Mouse (Mus musculus) stomach, postnatal 0 days (tissue): ENCODE results near the gene Tpra1. TPM values are rescaled to one million over a fixed set of nuclear protein-coding genes. Genes with fewer than 3 reads are reported as not detected.

Experiments used
- ATAC-seq: fragments of 200-750 bp; cut with Nextera tagmentation; 2 replicates; pipeline ENCODE4 v1.8.0; 2017; ENCODE audit not compliant: low FRiP score, low TSS enrichment
- DNase-seq: peaks from one replicate; pipeline ENCODE4 v3.0.0-alpha.2; 2016; ENCODE audit warnings: low spot score
- H3K27ac ChIP-seq: fragments of 300-500 bp; sonication (generic); replicated peaks from 2 replicates; pipeline ENCODE4 v1.5.1; 2014; ENCODE audit warnings: mild to moderate bottlenecking, control low read depth
- H3K27me3 ChIP-seq: fragments of 300-500 bp; sonication (generic); 2 replicates; pipeline ENCODE4 v1.6.1; 2014; ENCODE audit warnings: low read length; ENCODE audit not compliant: control insufficient read depth, insufficient read depth
- H3K36me3 ChIP-seq: fragments of 300-500 bp; sonication (generic); 2 replicates; pipeline ENCODE4 v1.6.1; 2014; ENCODE audit warnings: low read length, mixed read lengths; ENCODE audit not compliant: control insufficient read depth, insufficient read depth
- H3K4me1 ChIP-seq: fragments of 300-500 bp; sonication (generic); replicated peaks from 2 replicates; pipeline ENCODE4 v1.6.1; 2014; ENCODE audit warnings: antibody characterized with exemption; ENCODE audit not compliant: control insufficient read depth, insufficient read depth
- H3K4me2 ChIP-seq: fragments of 300-500 bp; sonication (generic); replicated peaks from 2 replicates; pipeline ENCODE4 v1.6.1; 2014; ENCODE audit warnings: low read depth, mild to moderate bottlenecking, control low read depth, moderate library complexity
- H3K4me3 ChIP-seq: fragments of 300-500 bp; sonication (generic); 2 replicates; pipeline ENCODE4 v1.5.1; 2014; ENCODE audit warnings: low read depth, low read length, control low read depth
- H3K9ac ChIP-seq: fragments of 300-500 bp; sonication (generic); 2 replicates; pipeline ENCODE4 v1.6.1; 2014; ENCODE audit warnings: mild to moderate bottlenecking, low read length, control low read depth, mixed read lengths
- H3K9me3 ChIP-seq: fragments of 300-500 bp; sonication (generic); 2 replicates; pipeline ENCODE4 v1.6.1; 2016; ENCODE audit warnings: low read length; ENCODE audit not compliant: control insufficient read depth
- CTCF ChIP-seq: IDR thresholded peaks from 2 replicates; pipeline ENCODE4 v1.5.1; 2016; ENCODE audit warnings: antibody characterized with exemption, low read depth, mild to moderate bottlenecking, moderate library complexity
- EP300 ChIP-seq: optimal IDR thresholded peaks from 2 replicates; pipeline ENCODE3; 2016; ENCODE audit warnings: antibody characterized with exemption
- WGBS: fragments of 180-500 bp; shearing (Covaris S2); extraction: QIAGEN DNeasy Blood & Tissue Kit; methylation state at CpG from one replicate; pipeline ENCODE4 v1.1.7; 2014; 5-methylcytosine and 5-hydroxymethylcytosine counted together
- polyA plus RNA-seq: library from polyadenylated mRNA; unstranded; fragments of >200 nt; fragmentation: Nextera tagmentation; extraction: Ambion mirVana; gene quantifications from 2 replicates; pipeline ENCODE4 v1.2.1, GENCODE M21; 2015

Gene Tpra1
- polyA plus RNA-seq, 1 experiment from 2014 or later: 39.8 TPM

DNA sequence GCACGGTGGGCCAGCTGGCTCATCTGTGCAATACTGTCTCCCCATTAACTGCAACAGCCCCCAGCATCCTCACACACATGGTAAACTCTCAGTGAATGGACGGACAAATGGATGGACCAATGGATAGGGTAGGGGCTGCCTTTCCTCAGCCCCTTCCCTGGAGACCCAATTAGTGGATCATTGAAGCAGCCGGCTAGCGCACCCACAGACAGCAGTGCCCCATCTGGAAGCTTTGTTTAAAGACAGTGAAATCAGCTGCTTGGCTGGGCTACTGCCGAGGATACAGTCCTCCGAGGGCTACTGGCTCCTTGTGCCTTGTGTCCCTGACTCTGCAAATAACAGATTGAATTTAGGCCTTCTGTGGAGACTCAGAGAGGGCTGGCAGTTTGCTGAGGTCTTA is 27.4 kb downstream of the Tpra1 start:
- ATAC-seq: no peak
- no peaks in the 10 kb centered on the region for H3K36me3 ChIP-seq
- H3K4me1 ChIP-seq: peaks cover 11% of the 10 kb centered on the region; the same call in 1 of the 2 replicates
- no peak overlapping the region for H3K4me2 ChIP-seq
- no peaks in the 10 kb centered on the region for H3K27me3 ChIP-seq
- H3K9ac ChIP-seq: no peak overlapping the region
- 69% methylated on average over 6 of the region's 6 CpGs for WGBS
- H3K27ac ChIP-seq: no peak overlapping the region
- no peak for TF ChIP-seq CTCF
- TF ChIP-seq EP300: no peak
- DNase-seq: no peak
- no peaks in the 10 kb centered on the region for H3K9me3 ChIP-seq
- no peak overlapping the region for H3K4me3 ChIP-seq

DNA sequence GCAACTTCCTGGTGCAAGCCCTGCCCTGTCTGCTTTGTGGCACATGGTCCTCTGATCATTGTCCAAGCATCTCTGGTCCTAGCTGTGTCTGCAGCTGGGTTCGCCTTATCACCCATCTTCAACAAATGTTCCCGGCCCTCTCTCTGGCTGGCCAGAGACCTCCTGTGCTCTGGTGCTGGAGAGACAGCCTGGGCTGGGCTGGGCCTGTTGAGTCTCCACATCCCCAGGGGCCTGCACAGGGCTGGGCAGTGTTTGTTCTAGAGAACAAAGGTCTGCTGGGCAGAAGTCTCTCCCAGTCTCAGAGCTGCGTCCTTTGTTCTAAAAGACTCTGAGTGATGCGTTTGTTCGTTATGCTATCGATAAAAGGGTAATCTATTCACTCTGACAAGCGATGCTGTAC is 28.0 kb downstream of the Tpra1 start:
- no peaks in the 10 kb centered on the region for H3K9me3 ChIP-seq
- H3K36me3 ChIP-seq: no peaks in the 10 kb centered on the region
- no peak for ATAC-seq
- no peak overlapping the region for H3K27ac ChIP-seq
- H3K9ac ChIP-seq: no peak overlapping the region
- H3K4me1 ChIP-seq: peaks cover 8% of the 10 kb centered on the region; the same call in 1 of the 2 replicates
- H3K4me3 ChIP-seq: no peak overlapping the region
- H3K27me3 ChIP-seq: no peaks in the 10 kb centered on the region
- 62% methylated on average over 7 of the region's 7 CpGs for WGBS
- no peak overlapping the region for H3K4me2 ChIP-seq
- DNase-seq: no peak
- no peak for TF ChIP-seq CTCF
- TF ChIP-seq EP300: no peak

DNA sequence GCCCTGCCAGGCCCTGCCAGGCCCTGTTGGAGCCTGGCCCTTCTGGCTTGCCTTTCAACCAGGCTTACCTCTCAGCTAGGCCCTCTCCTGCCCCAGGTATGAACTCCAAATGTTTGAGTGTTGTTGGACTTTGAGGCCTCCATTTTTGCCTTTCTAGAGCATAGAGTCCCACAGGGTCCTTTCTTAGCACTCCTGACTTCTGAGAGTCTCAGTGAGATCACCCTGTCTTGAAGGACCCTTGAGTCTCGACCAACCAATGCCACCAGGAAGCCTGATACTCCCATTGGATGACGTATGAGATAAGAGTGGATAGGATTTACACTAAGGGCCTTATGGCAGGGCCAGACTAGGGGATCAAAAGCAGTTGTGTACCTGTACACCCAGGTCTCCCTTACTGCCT is 29.4 kb downstream of the Tpra1 start:
- Histone ChIP-seq H3K36me3 (no peaks in the 10 kb centered on the region), H3K4me2 (no peak overlapping the region), H3K27ac (no peak overlapping the region), H3K4me1 (no peaks in the 10 kb centered on the region), H3K4me3 (no peak overlapping the region), H3K9me3 (no peaks in the 10 kb centered on the region), H3K9ac (no peak overlapping the region), H3K27me3 (no peaks in the 10 kb centered on the region)
- DNase-seq (no peak), ATAC-seq (no peak)
- WGBS: 63% methylated on average over 2 of the region's 2 CpGs
- no peak for TF ChIP-seq CTCF
- no peak for TF ChIP-seq EP300

- ATAC-seq (no peak), DNase-seq (no peak)
- no peaks in the 10 kb centered on the region for H3K36me3 ChIP-seq
- TF ChIP-seq EP300 (no peak), CTCF (no peak)
- no peak overlapping the region for H3K9ac ChIP-seq
- no peaks in the 10 kb centered on the region for H3K9me3 ChIP-seq
- no peaks in the 10 kb centered on the region for H3K4me1 ChIP-seq
- no peak overlapping the region for H3K4me2 ChIP-seq
- WGBS: 71% methylated on average over 4 of the region's 4 CpGs
- H3K4me3 ChIP-seq: no peak overlapping the region
- no peaks in the 10 kb centered on the region for H3K27me3 ChIP-seq
- no peak overlapping the region for H3K27ac ChIP-seq
Measured at GRCm38 (mm10) chr6:88934132-88934531, 32.1 kb downstream of the Tpra1 start.

DNA sequence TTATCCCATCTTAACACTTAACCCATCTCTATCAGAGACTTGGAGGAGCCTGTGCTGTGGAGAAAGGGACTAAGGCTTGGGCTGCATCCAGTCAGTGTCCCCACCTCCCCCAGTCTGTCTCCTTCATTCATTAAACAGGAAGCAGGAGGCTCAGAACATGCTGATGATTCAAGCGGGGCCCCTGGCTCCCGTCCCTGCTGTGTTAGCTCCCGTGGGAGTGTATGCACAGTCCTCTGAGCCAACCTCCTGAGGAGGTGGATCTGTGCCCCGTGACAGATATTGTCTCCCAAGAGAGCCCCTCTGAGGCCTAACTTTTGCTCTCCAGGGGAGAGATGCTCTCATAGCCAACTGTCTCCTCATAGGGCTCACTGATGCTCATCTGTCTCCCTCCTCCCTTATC is 32.8 kb downstream of the Tpra1 start:
- ATAC-seq (no peak), DNase-seq (no peak)
- Histone ChIP-seq H3K27me3 (no peaks in the 10 kb centered on the region), H3K4me2 (no peak overlapping the region), H3K4me1 (no peaks in the 10 kb centered on the region), H3K4me3 (no peak overlapping the region), H3K9ac (no peak overlapping the region), H3K36me3 (no peaks in the 10 kb centered on the region), H3K27ac (no peak overlapping the region), H3K9me3 (no peaks in the 10 kb centered on the region)
- 16% methylated on average over 4 of the region's 4 CpGs for WGBS
- TF ChIP-seq EP300 (no peak), CTCF (no peak)

- no peaks in the 10 kb centered on the region for H3K36me3 ChIP-seq
- no peaks in the 10 kb centered on the region for H3K4me1 ChIP-seq
- no peaks in the 10 kb centered on the region for H3K9me3 ChIP-seq
- ATAC-seq: no peak
- no peaks in the 10 kb centered on the region for H3K27me3 ChIP-seq
- 19% methylated on average over 4 of the region's 4 CpGs for WGBS
- no peak for TF ChIP-seq EP300
- peak; percentile 78 for TF ChIP-seq CTCF
- H3K4me3 ChIP-seq: no peak overlapping the region
- no peak overlapping the region for H3K4me2 ChIP-seq
- H3K27ac ChIP-seq: no peak overlapping the region
- DNase-seq: no peak
- H3K9ac ChIP-seq: no peak overlapping the region
Measured at GRCm38 (mm10) chr6:88935735-88936276, 33.8 kb downstream of the Tpra1 start.
